Comparison of ENCODE assay signal across 28 mouse cellular contexts in genomic region chr19:22768242-22768641, GRCm38 (mm10).
"Had no signal": no experiment of that assay in that cellular context is flagged by ENCODE, and none has a peak within 500 bp of the region (broad histone marks: within the 10 kb centered on the region; RNA-seq: fewer than 3 reads in every experiment).

No protein-coding gene starts in this region.

- H3K27ac ChIP-seq: embryonic facial prominence, embryonic 10.5 days; embryonic facial prominence, embryonic 12.5 days; embryonic facial prominence, embryonic 13.5 days; embryonic facial prominence, embryonic 15.5 days; forebrain, embryonic 10.5 days; forebrain, embryonic 12.5 days; forebrain, embryonic 13.5 days; forebrain, embryonic 15.5 days; gastrocnemius, adult 2 months had no signal

- DNase-seq: cerebellum, adult 18-20 months; cerebellum, adult 2 months; cerebellum, adult 8-10 months; cerebellum, adult 9-10 months; cerebellum, adult 9-11 months; cerebellum, postnatal 10 days; cerebellum, postnatal 14 days; cerebellum, postnatal 25 days; cerebellum, postnatal 36 days; embryo, embryonic 11 days; forebrain, postnatal 0 days; gastrocnemius, adult 2 months; gastrocnemius, postnatal 10 days; gastrocnemius, postnatal 14 days; gastrocnemius, postnatal 25 days; gastrocnemius, postnatal 36 days; heart, adult 11 months had no signal

- H3K36me3 ChIP-seq: embryonic facial prominence, embryonic 10.5 days; embryonic facial prominence, embryonic 12.5 days; embryonic facial prominence, embryonic 13.5 days; embryonic facial prominence, embryonic 15.5 days; forebrain, embryonic 10.5 days; forebrain, embryonic 12.5 days; forebrain, embryonic 15.5 days had no signal

- H3K9me3 ChIP-seq: embryonic facial prominence, embryonic 10.5 days; embryonic facial prominence, embryonic 12.5 days; embryonic facial prominence, embryonic 13.5 days; embryonic facial prominence, embryonic 15.5 days; forebrain, embryonic 10.5 days; forebrain, embryonic 12.5 days; forebrain, embryonic 13.5 days; forebrain, embryonic 15.5 days had no signal

- H3K27me3 ChIP-seq: embryonic facial prominence, embryonic 12.5 days; embryonic facial prominence, embryonic 13.5 days; embryonic facial prominence, embryonic 15.5 days; forebrain, embryonic 12.5 days; forebrain, embryonic 13.5 days; forebrain, embryonic 15.5 days had no signal

- H3K4me1 ChIP-seq: embryonic facial prominence, embryonic 10.5 days; embryonic facial prominence, embryonic 12.5 days; embryonic facial prominence, embryonic 13.5 days; embryonic facial prominence, embryonic 15.5 days; forebrain, embryonic 10.5 days; forebrain, embryonic 12.5 days; forebrain, embryonic 13.5 days; forebrain, embryonic 15.5 days had no signal

- ATAC-seq: forebrain, embryonic 13.5 days; forebrain, embryonic 14.5 days; forebrain, embryonic 15.5 days; forebrain, embryonic 16.5 days; forebrain, postnatal 0 days had no signal

- H3K9ac ChIP-seq: embryonic facial prominence, embryonic 12.5 days; embryonic facial prominence, embryonic 13.5 days; embryonic facial prominence, embryonic 15.5 days; forebrain, embryonic 12.5 days; forebrain, embryonic 13.5 days; forebrain, embryonic 15.5 days; forebrain, postnatal 0 days had no signal

- H3K4me2 ChIP-seq: embryonic facial prominence, embryonic 12.5 days; embryonic facial prominence, embryonic 13.5 days; embryonic facial prominence, embryonic 15.5 days; forebrain, embryonic 12.5 days; forebrain, embryonic 13.5 days; forebrain, embryonic 15.5 days had no signal

- H3K4me3 ChIP-seq: embryonic facial prominence, embryonic 10.5 days; embryonic facial prominence, embryonic 12.5 days; embryonic facial prominence, embryonic 13.5 days; embryonic facial prominence, embryonic 15.5 days; erythroblast, embryonic 14.5 days; forebrain, embryonic 10.5 days; forebrain, embryonic 12.5 days; forebrain, embryonic 13.5 days; forebrain, embryonic 15.5 days; gastrocnemius, adult 2 months had no signal
